Mouse (Mus musculus) CD4-positive naive resting alpha-beta T cell, adult 57 days (primary cell): ENCODE measurements around the gene E030030I06Rik. TPM values are rescaled to one million over a fixed set of nuclear protein-coding genes. Genes with fewer than 3 reads are reported as not detected.

Experiments
- total RNA-seq: library from RNA; stranded (reverse); gene quantifications from one replicate; pipeline ENCODE4 v1.2.4, GENCODE M21; 2023

The E030030I06Rik gene
- total RNA-seq: 41.0 TPM

GRCm38 (mm10) chr10:22149073-22149690 is at the start of gene E030030I06Rik:
TSS of gene E030030I06Rik (minus strand) at chr10:22149270.

GRCm38 (mm10) chr10:22158310-22158999 is 9.4 kb upstream of the E030030I06Rik start, which contains the start of the genes Raet1e and H60b:
TSS of gene Raet1e (plus strand) at chr10:22158569.
TSS of gene H60b (plus strand) at chr10:22158586.

DNA sequence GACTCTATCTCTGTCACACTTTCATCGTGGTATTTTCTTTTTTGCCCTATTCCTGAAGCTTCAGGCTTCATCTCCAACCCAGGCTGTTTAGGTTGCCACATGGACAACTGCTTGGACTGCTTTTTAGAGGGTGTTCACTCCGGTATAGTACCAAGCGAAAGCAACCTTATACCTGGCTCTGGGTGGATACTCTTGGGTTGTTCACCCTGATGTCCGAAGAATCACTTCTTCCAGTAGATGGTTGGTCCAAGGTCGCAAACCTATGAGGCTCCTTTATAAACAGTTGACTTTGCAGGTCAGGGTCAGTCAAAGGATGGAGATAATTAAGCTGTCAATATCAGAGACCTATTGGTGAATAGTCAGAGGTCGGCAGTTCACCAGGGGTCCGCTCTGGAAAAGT is 81.1 kb downstream of the E030030I06Rik start, which contains the start of gene 4930444G20Rik:
TSS of gene 4930444G20Rik (minus strand) at position 101 of the 400 bp plus-strand sequence.

Other genes starting within 250 kb of the E030030I06Rik start
- gene 4930444G20Rik, start 81.2 kb downstream of the E030030I06Rik start, total RNA-seq: not detected
- not detected for gene Raet1e, start 9.3 kb upstream of the E030030I06Rik start, total RNA-seq
- gene H60b, start 9.3 kb upstream of the E030030I06Rik start, total RNA-seq: not detected
- gene Raet1d, start 211.3 kb upstream of the E030030I06Rik start, total RNA-seq: not detected